Mouse (Mus musculus) embryonic stem cell, embryonic (primary cell): Measurements from ENCODE around the gene Gm20458.

ENCODE experiments used
- CTCF ChIA-PET, 4 experiments: fragments of 300-600 bp in 2 of 4; fragments of 350-600 bp in 2 of 4; sonication (Branson Sonifier 250); formaldehyde crosslinking; loops; one replicate each; lab custom pipeline; 2022; ENCODE audit warnings: inconsistent platforms in 2 of 4; lab: Charles Lee
- POLR2A ChIA-PET, 4 experiments: fragments of 300-600 bp in 2 of 4; fragments of 350-600 bp in 2 of 4; sonication (Branson Sonifier 250); formaldehyde crosslinking; loops; one replicate each; lab custom pipeline; 2022; ENCODE audit warnings: antibody characterized with exemption in 4 of 4, inconsistent platforms in 1 of 4; lab: Charles Lee

The Gm20458 gene

DNA sequence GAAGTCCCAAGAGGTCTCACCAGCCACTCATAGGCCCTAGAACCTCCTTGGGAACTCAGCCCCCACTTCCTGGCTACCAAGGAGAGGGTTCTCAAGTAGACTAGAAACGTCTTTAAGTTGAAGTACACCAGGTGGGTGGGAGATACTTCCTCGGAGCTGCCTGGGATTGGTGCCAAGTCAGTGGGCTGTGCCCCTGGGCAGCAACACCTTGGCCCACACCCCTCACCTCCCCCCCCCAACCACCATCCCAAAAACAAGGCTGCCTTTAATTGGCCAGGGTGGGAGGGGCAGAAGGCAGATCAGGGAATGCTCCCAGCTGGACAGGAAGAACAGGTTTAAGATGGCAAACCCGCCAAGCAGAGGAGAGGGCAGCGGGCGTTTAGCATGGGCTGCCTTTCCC is 20.5 kb upstream of the Gm20458 start:
- ChIA-PET CTCF (interaction anchor here in 1 of 4 experiments (1.7 kb wide), 1 partner anchor 14 kb away, joined by 3 read pairs; no protein-coding TSS in a partner anchor), POLR2A (interaction anchor here in 3 of 4 experiments (0.7 to 36.5 kb wide), 13 partner anchors 12 to 82 kb away, joined by 3 to 985 read pairs (median 8); partner anchors contain the start of genes Gm20458 (in 3 of the 3), Sys1 (in 3 of the 3) and Dbndd2 (in 1 of the 3))

DNA sequence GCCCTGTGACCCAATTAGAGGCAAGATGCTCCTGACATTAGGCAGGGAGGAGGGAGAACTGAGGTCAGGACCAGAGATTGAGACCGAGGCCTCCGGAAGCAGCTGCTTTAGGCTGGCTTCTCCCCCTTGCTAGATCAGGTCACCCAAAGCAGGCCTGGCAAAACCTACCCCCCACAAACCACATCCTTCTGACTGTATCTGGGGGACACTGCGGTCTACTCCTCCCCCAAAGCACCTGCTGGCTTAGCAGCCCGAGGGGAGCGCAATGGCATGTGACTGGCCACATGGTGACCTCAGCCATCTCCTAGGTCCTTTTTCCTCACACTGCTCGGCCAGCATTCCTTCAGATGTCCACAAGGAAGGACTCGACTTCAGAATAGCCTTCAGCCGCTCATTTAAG is 19.6 kb upstream of the Gm20458 start:
- CTCF ChIA-PET, result interaction anchor here in 1 of 4 experiments (1.2 kb wide), 1 partner anchor 20 kb away, joined by 3 read pairs; the partner anchor contains the start of gene Gm20458
- POLR2A ChIA-PET, result interaction anchor here (0.9 to 36.5 kb wide), 14 partner anchors 13 to 383 kb away, joined by 3 to 985 read pairs (median 76); partner anchors contain the start of genes Sys1 (in 4 of the 4), Gm20458 (in 3 of the 4), Dbndd2 (in 1 of the 4) and Matn4 (in 1 of the 4)

GRCm38 (mm10) chr2:164441731-164442130 is 19.0 kb upstream of the Gm20458 start:
- ChIA-PET CTCF (interaction anchor here in 1 of 4 experiments (1.2 kb wide), 1 partner anchor 19 kb away, joined by 3 read pairs; the partner anchor contains the start of gene Gm20458), POLR2A (interaction anchor here (1.1 to 36.5 kb wide), 22 partner anchors 12 to 382 kb away, joined by 3 to 985 read pairs (median 18); partner anchors contain the start of genes Sys1 (in 4 of the 4), Gm20458 (in 3 of the 4), Dbndd2 (in 1 of the 4) and Matn4 (in 1 of the 4))

DNA sequence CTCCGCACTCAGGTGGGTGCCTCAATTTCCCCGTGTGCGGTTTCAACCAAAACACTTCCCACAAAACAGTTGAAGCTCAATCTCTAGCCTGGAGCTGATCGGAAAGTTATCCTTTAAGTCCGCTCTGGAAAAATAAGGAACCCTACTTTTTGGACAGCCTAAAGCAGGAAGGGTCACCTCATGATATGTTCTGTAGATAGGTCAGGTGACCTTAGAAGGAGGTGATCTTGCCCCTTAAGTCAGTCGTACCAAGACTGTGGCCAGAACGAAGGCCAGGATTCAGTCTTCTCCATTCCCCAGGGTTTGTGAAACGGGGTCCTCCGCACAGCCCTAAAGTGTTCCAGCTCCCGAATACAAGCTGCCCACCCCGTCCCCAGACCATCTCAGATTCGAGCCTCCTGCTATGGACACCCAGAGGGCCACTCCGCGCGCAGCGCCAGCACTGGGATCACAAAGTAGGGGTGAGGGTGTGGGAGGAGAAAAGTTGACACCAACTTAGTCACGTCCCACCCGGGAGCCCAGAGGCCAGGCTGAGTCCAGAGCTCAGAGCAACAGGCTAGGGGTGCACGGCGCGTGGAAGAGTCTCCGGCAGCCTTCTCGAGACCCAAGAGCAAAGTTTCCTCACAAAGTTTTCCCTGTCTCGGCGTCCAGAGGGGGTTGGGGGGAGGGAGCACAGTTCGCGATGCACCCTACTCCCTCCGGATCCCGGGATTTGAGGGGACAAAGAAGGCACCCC is 18.3 kb upstream of the Gm20458 start:
- CTCF ChIA-PET, result interaction anchor here in 3 of 4 experiments (0.6 to 3.0 kb wide), 16 partner anchors 9 to 37 kb away, joined by 3 to 11 read pairs (median 4); partner anchors contain the start of genes Gm20458 (in 2 of the 3), Sys1 (in 2 of the 3) and Matn4 (in 1 of the 3)
- POLR2A ChIA-PET, result interaction anchor here (0.5 to 36.5 kb wide), 69 partner anchors 9 to 1447 kb away, joined by 3 to 985 read pairs (median 6); partner anchors contain the start of genes Sys1 (in 4 of the 4), Gm20458 (in 3 of the 4), Matn4 (in 2 of the 4) and Acot8 (in 1 of the 4)

DNA sequence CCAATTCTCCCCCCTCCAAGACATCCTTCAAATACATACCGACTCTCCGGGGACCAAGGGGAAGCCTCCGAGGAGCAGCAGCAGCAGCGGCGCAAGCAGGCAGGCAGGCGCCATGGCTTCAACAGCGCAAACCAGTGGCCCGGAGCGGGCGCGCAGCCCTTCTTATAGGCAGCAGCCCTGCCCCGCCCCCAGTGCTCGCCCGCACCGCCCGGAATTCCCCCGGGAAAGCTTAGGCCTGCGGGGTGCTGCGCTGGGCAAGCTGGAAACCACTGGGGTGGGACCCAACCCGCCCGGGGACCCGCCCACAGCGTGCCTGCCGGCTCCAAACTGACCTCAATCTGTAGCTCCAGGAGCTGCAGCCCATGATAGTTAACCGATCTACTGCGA is 17.7 kb upstream of the Gm20458 start:
- ChIA-PET POLR2A (interaction anchor here (0.5 to 36.5 kb wide), 97 partner anchors 9 to 1446 kb away, joined by 3 to 985 read pairs (median 5); partner anchors contain the start of genes Gm20458 (in 4 of the 4), Sys1 (in 4 of the 4), Matn4 (in 2 of the 4) and Pigt (in 2 of the 4)), CTCF (interaction anchor here (0.6 to 3.0 kb wide), 19 partner anchors 10 to 56 kb away, joined by 3 to 11 read pairs (median 4); partner anchors contain the start of genes Gm20458 (in 2 of the 4), Sys1 (in 2 of the 4), Matn4 (in 1 of the 4) and Slpi (in 1 of the 4))

- ChIA-PET POLR2A (interaction anchor here (0.6 to 36.5 kb wide), 98 partner anchors 8 to 1386 kb away, joined by 3 to 985 read pairs (median 5); partner anchors contain the start of genes Gm20458 (in 4 of the 4), Sys1 (in 4 of the 4), Matn4 (in 2 of the 4) and Pigt (in 2 of the 4)), CTCF (interaction anchor here (0.5 to 3.0 kb wide), 21 partner anchors 10 to 515 kb away, joined by 3 to 11 read pairs (median 4); partner anchors contain the start of genes Sys1 (in 3 of the 4), Gm20458 (in 2 of the 4), Matn4 (in 1 of the 4) and Slpi (in 1 of the 4))
These were observed 17.2 kb upstream of the Gm20458 start, which contains the start of gene Sdc4 for GRCm38 (mm10) chr2:164443460-164444000. TSS of gene Sdc4 (minus strand) at chr2:164443887.

DNA sequence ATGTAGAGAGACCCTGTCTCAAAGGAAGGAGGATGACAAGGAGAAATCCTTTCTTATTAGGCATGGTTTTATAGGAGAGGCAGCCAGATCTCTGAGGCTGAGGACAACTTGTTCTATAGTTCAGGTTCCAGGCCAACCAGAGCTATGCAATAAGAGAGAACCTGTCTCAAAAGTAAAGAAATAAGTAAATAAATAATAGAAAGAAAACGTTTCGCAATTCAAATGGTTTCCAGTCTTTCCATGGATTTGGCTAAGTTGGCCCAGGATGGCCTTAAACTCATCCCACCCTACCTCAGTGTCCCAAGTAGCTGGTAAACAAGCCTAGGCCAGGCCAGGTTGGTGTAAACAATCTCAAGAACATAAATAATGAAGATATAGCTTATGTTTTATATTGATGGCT is 16.1 kb upstream of the Gm20458 start:
- ChIA-PET POLR2A (interaction anchor here in 3 of 4 experiments (0.5 to 36.5 kb wide), 25 partner anchors 9 to 598 kb away, joined by 3 to 985 read pairs (median 8); partner anchors contain the start of genes Gm20458 (in 3 of the 3), Sys1 (in 3 of the 3), Pigt (in 1 of the 3) and Slpi (in 1 of the 3)), CTCF (interaction anchor here in 3 of 4 experiments (0.5 to 3.0 kb wide), 9 partner anchors 12 to 55 kb away, joined by 3 to 12 read pairs (median 6); partner anchors contain the start of genes Gm20458 (in 1 of the 3), Slpi (in 1 of the 3) and Sys1 (in 1 of the 3))

GRCm38 (mm10) chr2:164445399-164446085 is 15.2 kb upstream of the Gm20458 start:
- CTCF ChIA-PET, result interaction anchor here in 3 of 4 experiments (0.5 to 3.0 kb wide), 7 partner anchors 15 to 28 kb away, joined by 4 to 12 read pairs (median 6); partner anchors contain the start of gene Gm20458 (in 1 of the 3)
- POLR2A ChIA-PET, result interaction anchor here (0.5 to 36.5 kb wide), 27 partner anchors 8 to 597 kb away, joined by 3 to 985 read pairs (median 5); partner anchors contain the start of genes Gm20458 (in 3 of the 4), Sys1 (in 3 of the 4), Acot8 (in 1 of the 4) and Slpi (in 1 of the 4)

GRCm38 (mm10) chr2:164446086-164446469 is 14.7 kb upstream of the Gm20458 start:
- ChIA-PET CTCF (interaction anchor here in 2 of 4 experiments (1.2 to 1.9 kb wide), 4 partner anchors 15 to 29 kb away, joined by 4 to 12 read pairs (median 7); partner anchors contain the start of gene Gm20458 (in 1 of the 2)), POLR2A (interaction anchor here (0.6 to 36.5 kb wide), 12 partner anchors 8 to 376 kb away, joined by 3 to 985 read pairs (median 62); partner anchors contain the start of genes Gm20458 (in 3 of the 4), Sys1 (in 3 of the 4), Acot8 (in 1 of the 4) and Zswim1 (in 1 of the 4))

GRCm38 (mm10) chr2:164448140-164448539 is 12.6 kb upstream of the Gm20458 start:
- ChIA-PET POLR2A (interaction anchor here in 2 of 4 experiments (0.6 to 36.5 kb wide), 7 partner anchors 8 to 62 kb away, joined by 3 to 985 read pairs (median 4); partner anchors contain the start of genes Gm20458 (in 2 of the 2) and Sys1 (in 1 of the 2)), CTCF (no interaction called here)

- CTCF ChIA-PET, result interaction anchor here in 2 of 4 experiments (0.5 to 0.9 kb wide), 3 partner anchors 12 to 320 kb away, joined by 3 to 4 read pairs (median 3); partner anchors contain the start of gene Gm20458 (in 1 of the 2)
- POLR2A ChIA-PET, result interaction anchor here (0.6 to 36.5 kb wide), 9 partner anchors 6 to 408 kb away, joined by 3 to 985 read pairs (median 4); partner anchors contain the start of genes Sdc4 (in 2 of the 4), Gm20458 (in 1 of the 4) and Pltp (in 1 of the 4)
These were observed 11.8 kb upstream of the Gm20458 start for GRCm38 (mm10) chr2:164448921-164449320.

DNA sequence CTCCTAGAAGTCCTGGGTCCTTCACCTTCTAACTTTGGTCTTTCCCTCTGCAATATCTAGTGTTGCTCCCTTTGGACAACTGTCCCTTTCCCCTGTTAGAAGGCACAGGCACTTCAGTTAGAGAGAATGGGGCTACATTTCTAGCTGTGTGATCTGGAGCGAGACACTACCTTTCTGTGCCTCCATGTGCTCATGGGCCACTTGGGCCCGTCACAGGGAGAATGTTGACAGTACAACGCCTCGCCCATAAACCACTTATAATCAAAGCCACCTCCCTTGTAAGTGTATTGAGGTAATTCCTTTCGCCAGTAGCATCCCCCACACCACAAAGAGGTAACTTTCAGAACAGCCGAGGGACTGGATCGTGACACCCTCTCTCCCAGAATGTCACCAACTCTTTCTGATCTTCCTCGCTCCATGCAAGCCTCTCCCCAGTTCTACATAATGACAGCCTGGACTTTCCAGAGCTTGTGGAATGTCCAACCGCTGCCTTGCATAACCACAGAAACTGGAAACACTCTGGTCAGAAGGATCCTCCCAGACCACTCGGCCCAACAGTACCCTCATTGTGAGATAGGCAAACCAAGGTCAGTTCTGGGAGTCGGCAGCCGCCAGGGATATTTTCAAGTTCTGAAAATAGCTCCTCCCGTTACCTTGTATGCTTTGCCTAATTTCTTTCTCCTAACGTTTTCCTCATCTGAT is 11.3 kb upstream of the Gm20458 start:
- CTCF ChIA-PET, result interaction anchor here in 2 of 4 experiments (0.7 to 1.2 kb wide), 3 partner anchors 12 to 81 kb away, joined by 3 to 4 read pairs (median 3); partner anchors contain the start of gene Gm20458 (in 1 of the 2)
- POLR2A ChIA-PET, result interaction anchor here in 3 of 4 experiments (0.7 to 36.5 kb wide), 9 partner anchors 7 to 408 kb away, joined by 3 to 985 read pairs (median 9); partner anchors contain the start of genes Gm20458 (in 2 of the 3), Sdc4 (in 2 of the 3) and Pltp (in 1 of the 3)

- ChIA-PET POLR2A (interaction anchor here (0.6 to 36.5 kb wide), 21 partner anchors 8 to 89 kb away, joined by 3 to 985 read pairs (median 5); partner anchors contain the start of genes Gm20458 (in 3 of the 4) and Sdc4 (in 3 of the 4)), CTCF (interaction anchor here in 3 of 4 experiments (0.6 to 2.2 kb wide), 13 partner anchors 8 to 274 kb away, joined by 3 to 7 read pairs (median 4); partner anchors contain the start of gene Gm20458 (in 2 of the 3))
These were observed 8.6 kb upstream of the Gm20458 start for GRCm38 (mm10) chr2:164452000-164452676.
